Mouse (Mus musculus) MEL (cell line): Measurements from ENCODE around the gene Tmem234.

Experiments used
- BHLHE40 ChIP-seq: IDR thresholded peaks from 2 replicates; pipeline ENCODE4 v1.6.1; 2012; ENCODE audit warnings: low read depth, mild to moderate bottlenecking, inconsistent platforms, low read length, improper control_type of control experiment, borderline replicate concordance
- CHD2 ChIP-seq: IDR thresholded peaks from 2 replicates; pipeline ENCODE4 v1.6.1; 2011; ENCODE audit warnings: low read length, improper control_type of control experiment
- CTCF ChIP-seq, 3 experiments: IDR thresholded peaks in 2 of 3; conservative IDR thresholded peaks in 1 of 3; 2 replicates each; pipeline ENCODE4 v1.5.1; 2011 to 2012; ENCODE audit warnings: low read length in 3 of 3, low read depth in 2 of 3, mild to moderate bottlenecking in 2 of 3, improper control_type of control experiment in 1 of 3, inconsistent platforms in 1 of 3, mixed read lengths in 1 of 3, moderate library complexity in 1 of 3; ENCODE audit not compliant: control insufficient read depth in 1 of 3, insufficient read depth in 1 of 3, poor library complexity in 1 of 3, severe bottlenecking in 1 of 3
- MAX ChIP-seq: IDR thresholded peaks from 2 replicates; pipeline ENCODE4 v1.6.1; 2011; ENCODE audit warnings: low read length, improper control_type of control experiment
- NELFE ChIP-seq: IDR thresholded peaks from 2 replicates; pipeline ENCODE4 v1.6.1; 2011; ENCODE audit warnings: low read depth, low read length, improper control_type of control experiment
- NRF1 ChIP-seq: IDR thresholded peaks from 2 replicates; pipeline ENCODE4 v1.6.1; 2014; ENCODE audit warnings: low read depth, mild to moderate bottlenecking, inconsistent platforms, low read length, improper control_type of control experiment, moderate library complexity; ENCODE audit not compliant: poor library complexity, insufficient read depth, severe bottlenecking
- POLR2A ChIP-seq, 2 experiments: IDR thresholded peaks; 2 replicates each; pipeline ENCODE4 v1.6.1; 2011 to 2012; ENCODE audit warnings: low read length in 2 of 2, mild to moderate bottlenecking in 2 of 2, control low read depth in 1 of 2, improper control_type of control experiment in 1 of 2, low read depth in 1 of 2, moderate library complexity in 1 of 2; ENCODE audit not compliant: control insufficient read depth in 1 of 2, insufficient read depth in 1 of 2, poor library complexity in 1 of 2
- ZC3H11A ChIP-seq: IDR thresholded peaks from 2 replicates; pipeline ENCODE4 v1.6.1; 2012; ENCODE audit warnings: low read depth, mild to moderate bottlenecking, inconsistent platforms, low read length, improper control_type of control experiment

- TF ChIP-seq POLR2A (IDR thresholded peaks at IDR 0.05; ENCODE audit: control insufficient read depth in 1 of 2, insufficient read depth in 1 of 2, low read depth in 1 of 2, low read length in 2 of 2, poor library complexity in 1 of 2): peak in 1 of 2 experiments; percentile 63; a peak in 1 of 4 replicates
- no peak for TF ChIP-seq CTCF (IDR thresholded peaks at IDR 0.05 in 2 of 3, conservative IDR thresholded peaks at IDR 0.05 in 1 of 3; ENCODE audit: control insufficient read depth in 1 of 3, insufficient read depth in 1 of 3, low read depth in 2 of 3, low read length in 3 of 3, poor library complexity in 1 of 3, severe bottlenecking in 1 of 3)
- TF ChIP-seq NELFE: peak; percentile 52
- TF ChIP-seq MAX: 0 out of 2 replicates have a peak, but pooled peaks have one; percentile 44
- TF ChIP-seq NRF1: peak; percentile 65
- TF ChIP-seq BHLHE40: no peak
- TF ChIP-seq ZC3H11A: no peak
- TF ChIP-seq CHD2: no peak
These were observed 20.1 kb upstream of the Tmem234 start for GRCm38 (mm10) chr4:129580347-129580746.
